Mouse (Mus musculus) neural tube, embryonic 11.5 days (tissue): ENCODE measurements at regions not wholly inside any gene's neighbourhood (a gene's known extent, or its start where the extent isn't known, plus 50 kb on each side); places are given as distances from the start of the nearest gene placed in this dataset. TPM values are rescaled to one million over a fixed set of nuclear protein-coding genes. Genes with fewer than 3 reads are reported as not detected.

Experiments used
- ATAC-seq: fragments of 200-750 bp; cut with Nextera tagmentation; 2 replicates; pipeline ENCODE4 v1.8.0; 2017; ENCODE audit warnings: moderate number of reproducible peaks, mild to moderate bottlenecking, moderate TSS enrichment, moderate library complexity; ENCODE audit not compliant: insufficient read depth, low FRiP score, low TSS enrichment
- DNase-seq: peaks from one replicate; pipeline ENCODE4 v3.0.0-alpha.2; 2015; ENCODE audit warnings: low spot score
- H3K27ac ChIP-seq: fragments of 300-500 bp; sonication (generic); 2 replicates; pipeline ENCODE4 v1.5.1; 2014; ENCODE audit warnings: low read depth, mild to moderate bottlenecking, low read length
- H3K27me3 ChIP-seq: fragments of 300-500 bp; sonication (generic); 2 replicates; pipeline ENCODE4 v1.6.1; 2014; ENCODE audit warnings: mild to moderate bottlenecking, low read length, mixed read lengths; ENCODE audit not compliant: control insufficient read depth, insufficient read depth
- H3K36me3 ChIP-seq: fragments of 300-500 bp; sonication (generic); 2 replicates; pipeline ENCODE4 v1.6.1; 2014; ENCODE audit warnings: mild to moderate bottlenecking, low read length, moderate library complexity, mixed read lengths; ENCODE audit not compliant: control insufficient read depth, insufficient read depth
- H3K4me1 ChIP-seq: fragments of 300-500 bp; sonication (generic); 2 replicates; pipeline ENCODE4 v1.6.1; 2014; ENCODE audit warnings: low read length, mixed read lengths; ENCODE audit not compliant: control insufficient read depth, insufficient read depth
- H3K4me2 ChIP-seq: fragments of 300-500 bp; sonication (generic); 2 replicates; pipeline ENCODE4 v1.6.1; 2014; ENCODE audit warnings: low read depth, mild to moderate bottlenecking, moderate library complexity
- H3K4me3 ChIP-seq: fragments of 300-500 bp; sonication (generic); 2 replicates; pipeline ENCODE4 v1.5.1; 2014; ENCODE audit warnings: low read depth, low read length
- H3K9ac ChIP-seq: fragments of 300-500 bp; sonication (generic); 2 replicates; pipeline ENCODE4 v1.6.1; 2014; ENCODE audit warnings: mild to moderate bottlenecking, low read length
- H3K9me3 ChIP-seq: fragments of 300-500 bp; sonication (generic); 2 replicates; pipeline ENCODE4 v1.6.1; 2016; ENCODE audit warnings: low read length; ENCODE audit not compliant: control insufficient read depth
- WGBS: fragments of 180-500 bp; shearing (Covaris S2); extraction: QIAGEN DNeasy Blood & Tissue Kit; methylation state at CpG from one replicate; pipeline ENCODE4 v1.1.7; 2014; 5-methylcytosine and 5-hydroxymethylcytosine counted together
- microRNA-seq: library from miRNA; unstranded; fragments of <30 nt; microRNA quantifications from one replicate; pipeline ENCODE4, GENCODE M21; 2016

DNA sequence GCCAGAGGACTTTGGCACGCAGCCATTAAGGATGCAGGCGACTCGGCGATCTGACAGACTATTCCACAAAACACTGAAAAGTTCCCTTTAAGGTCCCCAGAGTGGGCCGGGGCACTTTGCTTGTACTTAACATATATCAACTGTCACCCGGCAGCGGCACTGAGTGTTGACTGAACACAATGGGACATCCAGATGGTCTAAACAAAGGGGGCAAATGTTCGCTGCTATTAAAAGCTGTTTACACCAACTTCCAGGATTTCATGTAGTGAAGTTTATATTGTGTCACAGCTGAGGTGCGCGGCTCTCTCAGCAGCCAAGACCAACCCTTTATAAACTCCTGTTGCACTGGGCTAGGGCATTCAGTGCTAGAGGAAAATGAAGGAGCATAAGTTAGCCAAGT, 157.6 kb downstream of the Zfp281 start:
- Histone ChIP-seq H3K4me3 (peak overlapping the region; percentile 19; the same call in 1 of the 2 replicates), H3K36me3 (no peaks in the 10 kb centered on the region), H3K9ac (no peak overlapping the region), H3K4me2 (peak overlapping the region; percentile 50), H3K27me3 (0 out of 2 replicates have a peak, but pooled peaks cover 2% of the 10 kb centered on the region), H3K4me1 (peaks cover 11% of the 10 kb centered on the region), H3K27ac (no peak overlapping the region; the same call in 1 of the 2 replicates), H3K9me3 (no peaks in the 10 kb centered on the region)
- DNase-seq (peak; percentile 64), ATAC-seq (peak; percentile 67)
- 7% methylated on average over 10 of the region's 10 CpGs for WGBS

DNA sequence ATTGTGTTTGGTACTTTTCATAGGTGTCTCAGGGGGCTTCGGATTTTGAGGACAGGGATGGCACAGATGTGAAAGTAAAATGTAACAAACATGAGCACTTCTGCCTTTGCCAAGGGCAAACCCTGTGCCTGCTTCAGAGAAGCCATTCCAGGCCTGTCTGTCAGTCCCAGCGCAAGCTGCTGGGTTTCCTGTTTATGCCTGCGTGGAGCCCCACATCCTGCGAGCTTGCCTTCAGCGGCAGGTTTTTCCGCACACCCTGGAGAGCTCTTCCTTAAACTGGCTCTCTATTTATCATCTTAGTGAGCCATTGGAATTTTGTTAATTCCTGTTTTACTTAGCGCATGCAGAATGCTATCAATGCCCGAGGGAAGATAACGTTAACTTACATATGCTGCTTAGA, 159.5 kb downstream of the Zfp281 start:
- ATAC-seq (no peak), DNase-seq (no peak)
- 71% methylated on average over 9 of the region's 9 CpGs for WGBS

DNA sequence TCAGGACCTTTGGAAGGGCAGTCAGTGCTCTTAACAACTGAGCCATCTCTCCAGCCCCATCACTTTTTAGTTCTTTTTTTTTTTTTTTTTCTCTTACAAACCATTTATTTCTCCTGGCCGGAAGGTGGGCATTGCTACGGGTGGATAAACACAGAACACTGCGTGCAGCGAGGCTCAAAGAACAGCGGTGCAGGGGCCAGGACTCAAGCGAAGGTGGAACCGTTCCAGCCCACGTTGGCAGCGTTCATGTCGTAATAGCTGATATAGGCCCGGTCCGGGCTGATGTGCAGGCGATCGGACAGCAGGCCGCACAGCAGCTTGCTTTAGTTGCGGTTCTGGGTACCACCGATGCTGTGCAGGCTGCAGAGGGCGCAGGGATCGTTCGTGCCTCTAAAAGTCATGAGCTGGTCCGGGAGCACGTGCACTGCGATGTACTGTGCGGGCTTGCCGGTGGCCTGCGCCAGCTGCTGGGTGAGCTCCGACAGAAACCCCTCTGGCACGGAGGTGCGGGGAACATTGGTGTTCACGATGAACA, 164.3 kb downstream of the Zfp281 start:
- H3K36me3 ChIP-seq, result no peaks in the 10 kb centered on the region
- DNase-seq (no peak), ATAC-seq (no peak)
- no peak overlapping the region for H3K9ac ChIP-seq
- H3K9me3 ChIP-seq, result no peaks in the 10 kb centered on the region
- H3K4me1 ChIP-seq, result no peaks in the 10 kb centered on the region
- H3K4me2 ChIP-seq, result no peak overlapping the region
- no peak overlapping the region for H3K4me3 ChIP-seq
- 0 out of 2 replicates have a peak, but pooled peaks cover 2% of the 10 kb centered on the region for H3K27me3 ChIP-seq
- no peak overlapping the region for H3K27ac ChIP-seq
- WGBS, result 68% methylated on average over 28 of the region's 30 CpGs

More for the DNA sequence above, 159.5 kb downstream of the Zfp281 start:
- Histone ChIP-seq H3K9me3 (no peaks in the 10 kb centered on the region), H3K4me2 (no peak overlapping the region), H3K36me3 (no peaks in the 10 kb centered on the region), H3K27me3 (0 out of 2 replicates have a peak, but pooled peaks cover 2% of the 10 kb centered on the region), H3K9ac (no peak overlapping the region), H3K27ac (no peak overlapping the region), H3K4me3 (no peak overlapping the region), H3K4me1 (peaks cover 8% of the 10 kb centered on the region)

DNA sequence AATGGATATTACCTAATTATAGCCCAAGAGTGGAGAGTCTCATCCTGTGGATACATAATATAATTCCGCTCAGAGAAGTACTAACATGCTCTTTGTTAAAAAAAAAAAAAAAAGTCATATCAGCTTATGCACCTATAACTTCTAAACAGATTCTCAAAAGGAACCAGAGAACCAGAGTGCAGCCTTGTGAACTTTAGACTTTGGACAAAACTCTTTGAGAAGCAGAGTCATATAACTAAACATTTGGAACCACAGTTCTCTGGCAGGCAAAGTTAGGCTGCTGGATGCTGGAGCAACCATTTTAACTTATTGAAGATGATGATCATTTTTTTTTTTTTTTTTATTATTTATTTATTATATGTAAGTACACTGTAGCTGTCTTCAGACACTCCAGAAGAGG, 166.9 kb downstream of the Zfp281 start:
- Histone ChIP-seq H3K27me3 (no peaks in the 10 kb centered on the region), H3K9me3 (no peaks in the 10 kb centered on the region), H3K27ac (no peak overlapping the region), H3K36me3 (no peaks in the 10 kb centered on the region), H3K4me3 (no peak overlapping the region), H3K4me1 (no peaks in the 10 kb centered on the region), H3K4me2 (no peak overlapping the region), H3K9ac (no peak overlapping the region)
- DNase-seq, result no peak
- 86% methylated on average over 1 of the region's 1 CpGs for WGBS
- ATAC-seq, result no peak

Small RNA genes in the stretch of these regions (microRNA-seq; reads per million reads assigned to microRNA genes)
- not detected for gene Gm22132
